Mouse (Mus musculus) thymus, postnatal 36 days (tissue): Measurements from ENCODE around the gene H2-M5.
"Not testable (repeated sequence)": the region's sequence is repeated elsewhere in the genome, so short reads cannot be mapped to it uniquely, and the experiment has no call there.

Experiments
- DNase-seq, 2 experiments: peaks; one replicate each; pipeline ENCODE4 v3.0.0; 2022; ENCODE audit warnings: mixed read lengths in 2 of 2

H2-M5 gene

DNA sequence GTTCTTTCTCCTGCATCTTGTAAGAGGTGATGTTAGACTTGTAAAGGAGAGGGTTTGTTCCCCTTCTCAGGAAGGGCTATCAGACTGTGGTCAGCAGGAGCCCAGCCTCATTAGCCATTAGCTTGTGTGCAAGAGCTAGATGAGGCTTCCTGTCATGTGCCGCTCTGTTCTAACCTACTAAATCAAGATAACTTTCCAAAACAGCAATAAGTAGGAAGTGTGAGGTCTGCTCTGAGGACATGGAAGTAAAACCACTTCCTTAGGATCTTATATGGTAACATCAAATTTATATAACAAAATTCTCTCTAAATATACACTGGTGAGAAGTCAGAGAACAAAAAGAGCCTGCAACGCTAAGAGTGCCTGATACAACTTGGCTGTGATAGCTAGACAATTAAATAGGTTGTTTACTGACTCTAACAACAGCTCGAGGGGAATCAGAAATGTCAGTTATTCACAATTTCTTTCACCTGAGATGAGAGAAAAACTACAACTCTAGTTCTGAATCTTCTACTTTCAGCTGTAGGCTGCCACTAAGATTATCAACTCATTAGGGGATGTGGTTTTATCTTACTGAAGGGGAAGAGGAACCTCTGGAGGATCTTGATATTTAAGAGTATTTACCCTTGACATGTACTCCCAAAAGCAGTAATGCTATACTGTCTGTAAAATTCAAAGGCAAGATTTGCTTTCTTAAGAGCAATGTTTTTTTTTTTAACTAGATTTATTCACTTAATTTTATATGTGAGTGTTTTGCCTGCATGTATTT, 3.2 kb upstream of the H2-M5 start:
- no peak for DNase-seq

DNA sequence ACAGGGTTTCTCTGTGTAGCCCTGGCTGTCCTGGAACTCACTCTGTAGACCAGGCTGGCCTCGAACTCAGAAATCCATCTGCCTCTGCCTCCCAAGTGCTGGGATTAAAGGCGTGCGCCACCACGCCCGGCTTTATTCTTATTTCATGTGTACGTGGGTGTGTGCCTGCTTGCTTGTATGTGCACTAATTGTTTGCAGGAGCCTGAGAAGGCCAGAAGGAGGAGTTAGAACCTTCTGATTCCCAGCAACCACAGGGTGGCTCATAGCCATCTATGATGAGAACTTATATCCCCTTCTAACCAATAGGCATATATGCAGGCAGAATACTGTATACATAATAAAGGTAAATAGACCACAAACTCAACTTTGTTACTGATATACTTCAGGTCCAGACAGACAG, 1.3 kb upstream of the H2-M5 start:
- not testable (repeated sequence) for DNase-seq

DNA sequence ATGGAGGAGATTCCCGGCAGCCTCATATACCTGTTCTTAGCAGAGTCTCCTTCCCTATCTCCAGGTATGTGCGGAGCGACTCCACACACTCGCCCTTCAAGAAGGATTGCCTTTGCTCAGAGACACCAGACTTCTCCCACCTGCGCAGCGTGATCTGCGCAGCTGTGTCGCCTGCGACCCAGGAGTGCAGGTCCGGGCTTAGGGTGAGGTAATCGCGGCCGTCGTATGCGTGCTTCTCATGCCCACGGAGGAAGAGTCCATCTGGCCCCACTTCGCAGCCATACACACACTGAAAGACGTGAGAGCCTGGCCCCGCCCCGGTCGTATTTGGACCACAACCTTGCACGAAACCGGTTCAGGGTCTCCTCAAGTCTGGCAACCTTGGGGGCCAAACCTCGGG, 862 bp downstream of the H2-M5 start:
- no peak for DNase-seq

DNA sequence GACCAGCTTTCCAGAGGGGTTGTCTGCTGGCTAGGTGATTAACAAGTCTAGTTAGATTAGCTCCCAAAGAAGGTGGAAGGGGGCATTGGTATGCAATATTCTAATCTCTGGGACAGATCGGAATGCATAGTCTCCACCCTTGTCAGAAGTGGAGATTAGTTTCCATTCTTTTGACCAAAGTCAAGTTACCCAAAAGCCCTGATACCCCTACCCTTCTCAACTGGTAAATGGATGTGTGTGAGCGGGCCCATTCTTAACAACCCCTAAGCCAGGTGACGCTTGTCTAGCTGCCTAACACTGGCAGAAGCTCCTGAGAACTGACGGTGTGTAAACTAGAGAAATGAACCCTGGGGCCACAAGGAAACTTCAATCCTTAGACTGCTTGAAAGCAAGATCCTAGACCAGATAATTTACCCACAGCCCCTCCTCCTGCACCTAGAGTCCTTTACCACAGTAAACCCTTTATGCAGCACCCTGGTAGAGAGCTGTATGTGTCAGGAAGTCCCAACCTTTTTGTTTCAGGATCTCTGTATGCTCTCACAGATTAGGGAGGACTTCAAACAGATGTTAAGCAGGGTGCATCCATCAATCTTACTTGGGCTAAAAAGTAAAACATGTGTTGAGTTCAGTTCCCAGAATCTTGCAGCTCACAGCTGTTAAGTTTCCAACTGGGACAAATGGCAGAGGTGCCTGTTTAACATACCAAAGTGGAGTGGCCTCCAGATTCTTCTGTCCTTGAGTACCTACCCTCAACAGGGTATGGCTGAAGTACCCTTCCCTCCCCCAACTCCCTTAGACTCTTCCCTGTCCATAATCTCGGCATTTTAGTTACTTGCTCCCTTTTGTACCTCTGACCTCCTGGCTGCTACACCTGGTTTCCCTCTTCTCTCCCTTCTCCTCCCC, 6.8 kb downstream of the H2-M5 start:
- DNase-seq, result no peak

DNA sequence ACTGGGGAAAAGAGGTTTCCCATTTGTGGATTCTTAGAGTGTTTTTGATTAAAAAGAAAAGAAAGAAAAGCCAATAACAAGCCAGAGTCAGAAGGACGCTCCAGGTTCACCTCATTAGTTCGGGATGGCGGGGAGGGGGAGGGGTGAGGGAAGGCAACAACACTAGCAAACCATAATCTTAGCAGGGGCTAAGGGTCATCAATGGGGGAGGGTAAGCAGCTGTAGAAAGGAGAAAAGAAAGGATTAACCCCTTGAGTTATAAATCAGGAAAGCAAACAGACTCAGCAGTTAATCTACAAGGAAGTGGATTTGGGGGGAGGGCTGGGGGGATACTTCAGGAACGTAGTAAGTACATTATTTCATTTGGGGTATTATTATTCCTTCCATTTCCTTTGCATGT, 7.5 kb downstream of the H2-M5 start:
- no peak for DNase-seq

DNA sequence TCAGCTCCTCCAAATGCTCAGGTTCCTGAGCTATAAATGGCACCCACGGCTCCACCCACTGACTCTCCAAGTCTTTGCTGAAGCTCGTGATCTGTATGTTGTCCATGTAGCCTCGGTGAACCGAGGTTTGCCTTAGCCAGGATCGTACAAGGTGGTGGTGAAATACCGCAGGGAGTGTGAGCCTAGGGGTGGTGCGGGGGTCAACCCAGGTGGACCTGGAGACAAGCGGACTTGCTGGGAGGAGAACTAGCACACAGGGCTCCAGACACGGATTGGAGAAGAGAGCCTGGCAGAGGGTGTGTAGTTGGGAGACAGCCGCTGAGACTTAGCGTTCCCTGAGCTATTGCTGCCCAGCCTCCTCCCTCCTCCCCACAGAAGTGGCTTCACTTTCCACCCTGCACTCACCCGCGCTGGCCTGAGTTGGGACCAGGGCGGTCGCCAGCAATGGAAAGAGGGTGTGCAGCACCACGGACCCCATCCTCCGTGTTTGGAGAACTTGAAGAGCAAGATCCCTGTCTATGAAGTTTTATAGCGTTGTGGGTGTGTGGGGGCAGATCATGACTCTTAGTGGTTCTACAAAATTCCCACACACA, 8.0 kb downstream of the H2-M5 start, which contains the start of gene 2410137M14Rik:
Gene 2410137M14Rik, minus strand, starts transcription at position 17 of the 593 bp plus-strand sequence.
- DNase-seq, result no peak

DNA sequence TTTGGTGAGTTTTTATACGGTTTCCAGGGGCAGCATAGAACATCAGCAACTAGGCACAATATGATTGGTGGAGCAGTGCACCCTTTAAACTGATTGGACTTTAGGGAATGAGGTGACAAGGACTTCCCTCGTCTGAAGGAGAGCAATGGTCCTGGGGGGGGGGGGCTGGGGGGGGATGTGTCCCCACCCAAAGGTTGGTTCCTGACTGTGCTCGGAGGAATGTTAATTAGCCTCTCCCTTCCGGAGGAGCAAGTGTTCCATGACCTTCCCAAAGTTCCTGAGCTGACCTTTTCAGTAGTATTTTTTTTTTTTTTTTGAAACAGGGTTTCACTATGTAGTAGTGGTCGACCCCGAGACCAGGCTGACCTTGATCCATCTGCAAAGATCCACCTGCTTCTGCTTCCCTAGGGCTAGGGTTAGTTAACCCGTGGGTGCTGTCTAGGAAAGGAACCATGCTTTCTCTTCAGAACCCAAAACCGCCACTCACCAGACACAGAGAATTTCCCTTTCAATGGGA, 16.0 kb downstream of the H2-M5 start:
- DNase-seq, result no peak

DNA sequence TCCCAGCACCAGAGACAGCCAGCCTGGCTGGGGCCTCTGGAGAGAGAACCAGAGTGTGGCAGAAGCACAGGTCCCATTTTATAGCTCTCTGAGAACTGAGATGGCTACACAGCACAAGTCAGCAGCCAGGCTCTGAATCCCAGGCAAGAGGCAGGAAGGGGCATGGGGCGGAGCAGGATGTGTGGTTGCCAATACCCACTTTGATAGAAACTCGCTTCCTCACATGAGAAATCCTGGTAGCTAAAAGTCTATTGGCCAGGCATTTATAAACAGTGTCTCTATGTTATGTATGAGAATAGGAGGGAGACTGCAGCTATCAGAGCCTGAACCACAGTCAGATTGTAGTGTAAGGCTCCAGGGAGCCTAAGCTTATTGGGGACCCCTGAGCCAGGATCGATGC, 16.5 kb downstream of the H2-M5 start:
- peak; percentile 29 to 39 for DNase-seq

DNA sequence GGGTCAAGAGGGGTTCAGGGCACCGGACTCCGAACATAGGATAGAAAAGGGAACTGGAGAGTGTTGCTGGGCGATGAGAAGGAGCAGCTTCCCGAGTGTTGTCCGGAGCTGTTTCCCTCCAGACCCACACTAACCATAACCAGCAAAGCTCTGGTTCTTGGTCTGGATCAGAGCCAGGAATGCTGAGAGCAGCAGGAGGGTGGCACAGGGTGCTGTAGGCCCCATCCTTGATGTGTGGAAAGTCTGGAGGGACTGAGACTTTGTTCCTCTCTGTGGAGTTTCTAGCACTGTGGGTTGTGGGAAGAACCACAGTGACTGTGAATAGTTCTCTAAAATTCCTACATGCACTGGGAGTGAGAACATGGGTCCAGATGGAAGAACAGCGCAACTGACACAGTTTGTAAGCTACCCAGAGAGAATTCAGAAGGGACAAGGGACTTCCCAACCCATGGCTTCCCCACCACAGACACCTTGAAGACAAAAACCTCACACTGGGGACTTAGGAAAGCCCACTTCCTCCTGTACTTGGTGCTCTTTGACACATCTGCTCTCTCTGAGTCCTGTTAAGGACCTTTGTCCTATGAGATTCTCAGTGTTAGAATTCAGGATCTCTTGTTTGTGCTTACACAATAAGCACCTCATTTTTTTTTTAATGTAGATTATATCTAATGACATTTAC, 18.0 kb downstream of the H2-M5 start:
- DNase-seq, result no peak

DNA sequence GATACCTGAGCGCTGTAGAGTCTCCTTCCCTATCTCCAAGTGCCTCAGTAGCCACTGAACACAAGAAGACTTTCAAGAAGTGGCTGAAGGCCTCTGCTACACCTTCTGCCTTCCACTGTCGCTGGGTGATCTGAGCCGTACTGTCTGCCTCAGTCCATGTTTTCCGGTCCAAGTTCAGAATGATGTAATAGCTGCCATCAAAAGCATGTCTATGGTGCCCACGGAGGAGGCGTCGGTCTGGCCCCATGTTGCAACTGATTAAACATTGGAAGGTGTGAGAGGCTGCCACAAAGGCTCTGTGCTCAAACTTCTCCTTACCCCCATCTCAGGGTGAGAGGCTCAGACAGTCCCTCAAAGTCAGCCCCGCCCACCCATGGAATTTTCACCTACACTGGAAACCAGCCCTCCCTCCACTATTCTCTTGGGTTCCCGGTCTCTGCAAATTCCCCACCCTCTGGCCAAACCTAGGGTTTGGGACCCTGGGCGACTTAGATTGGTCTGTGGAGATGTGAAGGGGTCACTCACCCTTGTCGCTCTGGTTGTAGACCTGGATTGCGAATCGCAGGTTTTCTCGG, 18.9 kb downstream of the H2-M5 start:
- no peak for DNase-seq

DNA sequence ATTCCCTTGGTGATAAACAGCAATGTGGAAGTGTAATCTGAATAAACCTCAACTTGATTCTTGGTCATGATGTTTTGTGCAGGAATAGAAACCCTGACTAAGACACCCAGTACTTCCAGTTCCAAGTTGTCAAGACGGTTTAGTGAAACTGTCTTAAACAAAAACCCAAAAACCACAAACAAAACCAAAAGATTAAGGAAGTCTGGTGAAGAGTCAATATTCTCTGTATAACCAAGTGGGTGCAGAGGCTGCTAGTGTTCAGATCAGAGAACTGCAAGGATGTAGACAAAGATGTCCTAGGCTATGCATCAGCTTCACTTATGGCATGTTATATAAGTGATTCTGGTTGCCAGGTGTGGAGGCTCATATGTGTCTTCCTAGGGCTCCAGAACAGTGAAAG, 22.5 kb downstream of the H2-M5 start:
- no peak for DNase-seq

DNA sequence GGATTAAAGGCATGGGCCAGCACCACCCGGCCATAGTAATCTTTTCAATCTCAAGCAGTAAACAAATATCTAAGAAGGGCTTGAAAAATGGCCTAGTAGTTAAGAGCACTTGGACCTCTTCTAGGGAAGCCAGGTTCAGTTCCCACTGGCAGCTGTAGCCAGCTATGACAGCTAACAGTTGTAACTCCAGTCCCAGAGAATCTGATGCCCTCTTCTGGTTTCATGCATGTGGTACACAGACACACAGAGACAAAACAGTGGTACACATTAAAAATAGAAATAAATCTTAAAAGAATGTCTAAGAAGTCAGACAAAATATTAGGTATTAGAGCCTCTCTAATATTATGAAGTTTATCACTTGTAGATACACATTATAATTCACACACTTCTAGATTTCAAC, 28.2 kb downstream of the H2-M5 start:
- no peak for DNase-seq

DNA sequence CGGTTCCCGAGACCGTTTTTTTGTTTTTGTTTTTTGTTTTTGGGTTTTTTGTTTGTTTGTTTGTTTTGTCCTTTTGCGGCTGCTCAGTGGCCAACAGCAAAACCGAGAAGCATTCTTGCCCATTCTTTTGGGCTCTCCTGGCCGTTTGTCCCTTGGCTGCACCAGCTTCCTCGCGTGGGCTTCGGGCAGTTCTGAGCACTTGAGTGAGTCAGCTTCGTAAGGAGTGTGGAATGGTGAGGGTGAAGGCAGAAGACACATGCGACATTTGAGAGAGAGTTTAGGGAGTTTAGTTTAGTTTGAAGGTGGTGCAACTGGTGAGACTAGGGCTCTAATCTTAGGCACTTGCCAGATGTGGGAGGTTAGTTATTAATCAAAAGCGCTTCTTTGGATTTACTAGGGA, 30.5 kb downstream of the H2-M5 start:
- peak in 1 of 2 experiments; percentile 9 for DNase-seq

DNA sequence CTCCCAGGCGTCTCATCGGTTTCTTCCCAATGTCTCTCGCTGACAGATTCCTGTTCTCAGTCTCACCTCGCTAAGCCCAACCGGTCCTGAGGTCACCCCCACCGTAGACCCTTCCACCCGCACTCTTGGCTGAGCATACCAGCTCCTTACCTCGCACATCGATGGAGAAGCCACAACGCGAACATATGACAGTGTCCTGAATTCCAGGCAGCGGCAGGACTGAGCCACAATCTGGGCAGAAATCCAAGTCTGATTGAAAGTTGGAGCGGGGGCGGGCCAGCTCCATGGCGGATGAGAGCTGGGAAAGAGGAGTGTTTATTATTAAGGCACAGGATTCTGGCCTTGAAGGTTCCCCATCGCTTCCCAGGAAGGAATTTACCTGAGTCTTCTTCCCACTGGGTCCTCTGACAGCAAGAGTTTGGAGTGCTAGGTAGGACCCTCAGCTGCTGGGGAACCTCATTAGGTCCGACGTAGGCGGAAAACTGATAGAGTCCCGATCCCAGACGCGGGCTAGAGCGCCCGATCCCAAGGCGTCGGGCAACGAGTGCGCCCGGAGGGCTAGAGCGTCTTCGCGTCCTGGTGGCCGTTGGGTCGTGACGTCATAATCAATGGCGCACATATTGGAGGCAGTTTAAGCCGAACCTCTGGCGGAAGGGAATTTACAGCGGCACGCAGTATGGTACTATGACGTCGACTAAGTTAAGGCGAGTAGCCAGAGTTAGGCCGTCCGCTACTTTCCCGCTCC, 31.2 kb downstream of the H2-M5 start, which contains the start of the genes Znrd1 and Znrd1as:
Gene Znrd1, minus strand, starts transcription at position 561 of the 745 bp plus-strand sequence.
Gene Znrd1as, plus strand, starts transcription at position 594 of the 745 bp plus-strand sequence.
- DNase-seq, result peak; percentile 85 to 88

DNA sequence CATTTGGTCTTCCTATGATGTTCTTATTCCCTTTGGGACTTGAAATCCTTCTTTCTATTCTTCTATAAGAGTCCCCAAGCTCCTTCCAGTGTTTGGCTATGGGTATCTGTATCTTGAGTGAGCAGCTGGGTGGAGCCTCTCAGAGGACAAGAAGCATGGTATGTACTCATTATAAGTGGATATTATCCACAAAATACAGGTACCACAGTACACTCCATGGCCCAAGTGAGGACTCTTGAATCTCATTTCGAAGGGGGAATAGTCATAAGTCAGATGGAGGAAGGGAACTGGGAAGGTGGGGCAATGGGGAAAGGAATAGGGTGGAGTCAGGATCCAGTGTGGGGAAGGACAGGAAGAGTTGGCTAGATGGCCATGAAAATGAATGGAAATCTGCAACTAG, 36.3 kb downstream of the H2-M5 start:
- no peak for DNase-seq

DNA sequence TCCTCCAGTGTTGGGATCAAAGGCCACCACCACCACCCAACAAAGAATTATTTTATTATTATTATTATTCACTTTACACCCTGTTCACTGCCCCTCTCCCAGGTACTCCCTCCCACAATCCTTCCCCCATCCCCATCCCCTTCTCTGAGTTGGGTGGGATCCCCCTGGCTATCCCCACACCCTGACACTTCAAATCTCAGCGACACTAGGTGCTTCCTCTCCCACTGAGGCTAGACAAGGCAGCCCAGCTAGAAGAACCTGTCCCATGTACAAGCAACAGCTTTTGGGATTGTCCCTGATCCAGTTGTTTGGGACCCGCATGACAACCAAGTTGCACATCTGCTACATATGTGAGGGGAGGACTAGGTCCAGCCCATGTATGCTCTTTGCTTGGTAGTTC, 36.7 kb downstream of the H2-M5 start:
- DNase-seq, result peak in 1 of 2 experiments; percentile 7

DNA sequence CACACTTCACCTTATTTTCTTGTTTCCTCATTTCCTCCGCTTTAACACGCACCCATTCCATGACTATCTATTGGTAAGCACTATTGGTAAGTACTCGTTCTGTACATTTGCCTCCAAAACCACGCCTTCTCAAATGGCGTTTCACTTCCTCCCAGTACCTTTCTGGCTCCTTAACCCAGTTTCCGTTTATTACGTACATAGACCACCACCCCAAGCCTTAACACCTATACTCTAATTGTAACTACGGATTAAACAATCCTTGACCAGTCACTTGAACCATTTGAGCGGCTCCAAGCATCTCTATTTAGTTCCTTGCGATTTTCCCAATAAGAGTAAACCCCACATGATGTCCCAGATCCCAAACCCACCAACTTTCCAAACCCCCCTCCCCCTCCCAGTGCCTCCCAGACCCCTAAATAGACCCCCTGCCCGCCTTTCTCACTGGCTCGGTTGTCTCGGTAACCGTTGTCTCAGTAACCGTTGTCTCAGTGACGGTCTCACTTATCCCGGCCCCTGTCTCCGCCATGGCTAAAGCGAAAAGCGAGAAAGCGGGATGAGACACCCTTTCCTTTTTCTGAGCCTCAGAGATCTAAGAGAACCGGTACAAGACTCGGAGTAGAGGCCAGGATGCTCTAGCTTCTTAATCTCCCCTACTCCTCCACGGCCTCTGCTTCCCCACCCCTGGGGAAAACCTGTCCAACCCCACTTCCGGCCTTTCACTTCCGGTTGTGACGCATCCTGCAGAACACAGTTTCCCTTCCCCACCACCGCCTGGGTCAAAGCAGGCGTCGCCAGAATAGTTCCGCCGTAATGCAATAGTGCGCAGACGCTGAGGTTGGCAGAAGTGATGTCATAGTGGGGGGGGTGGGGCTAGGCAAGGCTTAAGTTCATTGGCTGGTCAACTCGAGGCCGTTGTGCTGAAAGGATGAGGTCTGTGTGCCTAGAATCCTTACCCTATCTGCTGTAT, 38.1 kb downstream of the H2-M5 start, which contains the start of gene Ppp1r11:
Gene Ppp1r11, minus strand, starts transcription at position 761 of the 967 bp plus-strand sequence.
- peak; percentile 92 to 95 for DNase-seq

DNA sequence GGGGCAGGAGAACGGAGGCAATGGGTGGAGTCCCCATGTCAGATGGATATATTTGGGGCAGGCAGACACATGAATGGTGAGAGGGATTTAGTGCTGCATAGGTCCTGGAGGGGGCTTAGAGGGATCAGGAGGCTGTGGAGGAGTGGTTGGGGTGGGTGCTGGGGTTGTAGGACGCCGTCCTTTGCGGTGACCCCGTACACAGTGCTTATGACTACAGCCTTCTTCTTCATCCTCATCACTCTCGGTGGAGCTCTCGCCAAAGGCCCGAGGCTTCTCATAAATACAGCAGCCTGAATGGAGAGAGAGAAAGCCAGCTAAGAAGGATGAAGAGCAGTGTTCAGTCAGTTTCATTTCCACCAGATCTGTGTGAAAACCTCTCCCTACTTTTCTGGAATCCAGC, 40.1 kb downstream of the H2-M5 start:
- no peak for DNase-seq

DNA sequence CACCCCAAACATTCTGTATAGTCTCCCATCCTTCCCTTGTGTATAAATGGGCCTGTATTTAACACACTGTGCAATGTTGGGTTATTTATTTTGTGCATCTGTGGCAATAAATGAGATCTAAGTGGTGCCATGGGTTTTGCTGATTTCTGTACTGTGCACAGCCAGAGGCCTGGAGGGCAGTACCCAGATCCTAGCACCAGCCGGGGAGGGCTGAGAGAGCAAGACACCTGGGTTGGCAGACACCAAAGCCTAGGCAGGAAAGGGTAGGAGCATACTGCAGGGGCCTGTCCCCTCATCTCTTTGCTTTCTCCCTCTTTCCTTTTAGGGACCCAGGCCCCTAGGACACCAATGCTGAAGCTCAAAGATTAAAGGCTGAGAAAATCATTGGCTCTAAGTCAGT, 41.1 kb downstream of the H2-M5 start:
- DNase-seq, result no peak
